Mouse (Mus musculus): Measurements from ENCODE around the gene Scarf1. TPM values are rescaled to one million over a fixed set of nuclear protein-coding genes. Genes with fewer than 3 reads are reported as not detected.
A peak's percentile ranks its signal among the peaks of the same experiment; 100 is the strongest.

Gene Scarf1
- polyA plus RNA-seq, 2 experiments: 1.1 to 2.4 TPM

DNA sequence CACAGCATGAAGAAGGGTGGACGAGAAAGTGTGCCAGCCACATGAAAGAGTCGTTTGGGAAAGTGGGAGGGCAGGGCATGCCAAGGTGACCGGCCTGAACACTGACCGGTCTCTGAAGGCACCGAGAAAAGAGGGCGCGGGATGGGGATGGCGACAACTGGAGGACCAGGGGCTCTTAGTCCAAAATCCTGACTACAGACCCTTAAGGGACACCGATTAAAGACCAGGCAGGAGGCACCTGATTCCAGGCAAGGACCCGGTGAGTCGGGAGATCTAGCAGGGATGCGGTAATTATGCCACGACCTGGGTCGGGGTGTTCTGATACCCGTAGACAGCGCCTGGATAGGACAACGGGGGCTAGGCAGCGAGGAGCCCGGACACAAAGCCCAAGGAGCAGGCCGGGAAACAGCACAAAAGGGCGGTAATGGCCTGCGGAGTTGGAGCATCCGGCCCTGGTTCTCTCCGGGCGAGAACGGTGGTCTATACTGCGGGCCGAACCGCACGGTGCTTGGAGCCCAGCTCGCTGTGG is 17.6 kb downstream of the Scarf1 start:
- peak overlapping the region; percentile 97 for H3K4me2 ChIP-seq (ENCODE audit: low read depth)
- peaks cover 5 to 14% of the 10 kb centered on the region in 2 experiments for H3K4me1 ChIP-seq (replicated peaks; ENCODE audit: control insufficient read depth in 2 of 2, insufficient read depth in 2 of 2, low read length in 1 of 2)
- under 1% methylated on average over 31 of the region's 31 CpGs for WGBS (ENCODE audit: insufficient replicate concordance)
- peak overlapping the region; percentile 80 for H3K4me3 ChIP-seq (ENCODE audit: insufficient read depth in 1 of 2, low read depth in 2 of 2, low read length in 2 of 2)
- no peak for DNase-seq (ENCODE audit: low read depth in 3 of 3, low spot score in 3 of 3)
- H3K9ac ChIP-seq (replicated peaks): peak overlapping the region; percentile 92
- H3K9me3 ChIP-seq (ENCODE audit: control insufficient read depth, low read length): no peaks in the 10 kb centered on the region
- TF ChIP-seq EP300 (IDR thresholded peaks at IDR 0.05; ENCODE audit: low read depth): no peak
- no peak for TF ChIP-seq CTCF (IDR thresholded peaks at IDR 0.05; ENCODE audit: low read depth)
- no peaks in the 10 kb centered on the region for H3K36me3 ChIP-seq (replicated peaks; ENCODE audit: control insufficient read depth, insufficient read depth, low read depth)
- peak overlapping the region; percentile 44 for H3K27ac ChIP-seq
- H3K27me3 ChIP-seq (ENCODE audit: control insufficient read depth, insufficient read depth, low read length): peaks cover 2% of the 10 kb centered on the region; the same call in 1 of the 2 replicates
- ATAC-seq (ENCODE audit: insufficient read depth): peak; percentile 36

DNA sequence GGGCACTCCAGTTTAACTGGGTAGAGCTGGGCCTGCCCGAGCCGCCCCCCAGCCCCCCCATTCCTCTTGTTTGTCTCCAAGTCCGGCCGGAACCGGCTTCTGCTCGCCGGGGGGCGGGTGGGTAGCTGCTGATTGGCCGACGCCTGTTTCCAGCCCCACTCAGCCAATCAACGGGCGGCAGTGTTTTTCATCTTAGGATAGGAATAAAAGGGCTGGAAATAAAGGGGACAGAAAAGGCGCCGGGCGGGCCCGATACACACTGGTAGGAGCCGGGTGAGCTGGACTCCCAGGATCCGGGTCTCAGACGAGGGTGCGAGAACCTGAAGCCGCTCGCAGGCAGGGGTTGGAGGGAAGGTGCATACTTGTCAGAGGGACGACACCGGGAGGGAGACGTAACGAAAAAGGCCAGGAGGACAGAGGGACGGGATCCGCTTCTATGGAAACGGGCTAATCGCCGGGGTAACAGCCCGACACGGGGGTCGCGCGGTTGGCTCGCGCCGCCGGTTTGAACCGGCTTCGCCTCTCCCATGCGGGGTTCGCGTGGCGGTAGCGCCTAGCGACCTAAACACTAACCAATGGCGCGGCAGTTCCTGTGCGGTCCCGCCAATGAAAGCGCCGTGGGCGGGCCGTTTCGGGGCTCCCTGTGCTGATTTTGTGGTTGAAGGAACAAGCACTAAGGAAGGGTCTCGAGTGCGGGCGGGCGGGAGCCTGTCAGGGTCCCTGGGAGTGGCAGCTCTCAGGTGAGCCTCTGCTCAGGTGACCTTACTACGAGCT is 18.3 kb downstream of the Scarf1 start, which contains the start of gene Slc43a2:
TSS of gene Slc43a2 (plus strand) at position 226 of the 774 bp plus-strand sequence.
- Histone ChIP-seq H3K9ac (replicated peaks) (peak within 1 kb of the TSS; percentile 92), H3K4me3 (ENCODE audit: insufficient read depth in 1 of 2, low read depth in 2 of 2, low read length in 2 of 2) (peak within 1 kb of the TSS; percentile 80), H3K4me2 (ENCODE audit: low read depth) (peak within 1 kb of the TSS; percentile 97), H3K4me1 (replicated peaks; ENCODE audit: control insufficient read depth in 2 of 2, insufficient read depth in 2 of 2, low read length in 1 of 2) (peaks cover 5 to 14% of the 10 kb centered on the region in 2 experiments), H3K27me3 (ENCODE audit: control insufficient read depth, insufficient read depth, low read length) (peaks cover 2% of the 10 kb centered on the region; the same call in 1 of the 2 replicates), H3K27ac (peak within 1 kb of the TSS; percentile 44), H3K9me3 (ENCODE audit: control insufficient read depth, low read length) (no peaks in the 10 kb centered on the region), H3K36me3 (replicated peaks; ENCODE audit: control insufficient read depth, insufficient read depth, low read depth) (no peaks in the 10 kb centered on the region)
- peak; percentile 88 for ATAC-seq (ENCODE audit: insufficient read depth)
- DNase-seq (ENCODE audit: low read depth in 3 of 3, low spot score in 3 of 3): peak; percentile 85 to 90 (median 86)
- TF ChIP-seq EP300 (IDR thresholded peaks at IDR 0.05; ENCODE audit: low read depth): peak; percentile 16; the same call in 1 of the 2 replicates
- no peak for TF ChIP-seq CTCF (IDR thresholded peaks at IDR 0.05; ENCODE audit: low read depth)
- under 1% methylated on average over 62 of the region's 62 CpGs for WGBS (ENCODE audit: insufficient replicate concordance)

DNA sequence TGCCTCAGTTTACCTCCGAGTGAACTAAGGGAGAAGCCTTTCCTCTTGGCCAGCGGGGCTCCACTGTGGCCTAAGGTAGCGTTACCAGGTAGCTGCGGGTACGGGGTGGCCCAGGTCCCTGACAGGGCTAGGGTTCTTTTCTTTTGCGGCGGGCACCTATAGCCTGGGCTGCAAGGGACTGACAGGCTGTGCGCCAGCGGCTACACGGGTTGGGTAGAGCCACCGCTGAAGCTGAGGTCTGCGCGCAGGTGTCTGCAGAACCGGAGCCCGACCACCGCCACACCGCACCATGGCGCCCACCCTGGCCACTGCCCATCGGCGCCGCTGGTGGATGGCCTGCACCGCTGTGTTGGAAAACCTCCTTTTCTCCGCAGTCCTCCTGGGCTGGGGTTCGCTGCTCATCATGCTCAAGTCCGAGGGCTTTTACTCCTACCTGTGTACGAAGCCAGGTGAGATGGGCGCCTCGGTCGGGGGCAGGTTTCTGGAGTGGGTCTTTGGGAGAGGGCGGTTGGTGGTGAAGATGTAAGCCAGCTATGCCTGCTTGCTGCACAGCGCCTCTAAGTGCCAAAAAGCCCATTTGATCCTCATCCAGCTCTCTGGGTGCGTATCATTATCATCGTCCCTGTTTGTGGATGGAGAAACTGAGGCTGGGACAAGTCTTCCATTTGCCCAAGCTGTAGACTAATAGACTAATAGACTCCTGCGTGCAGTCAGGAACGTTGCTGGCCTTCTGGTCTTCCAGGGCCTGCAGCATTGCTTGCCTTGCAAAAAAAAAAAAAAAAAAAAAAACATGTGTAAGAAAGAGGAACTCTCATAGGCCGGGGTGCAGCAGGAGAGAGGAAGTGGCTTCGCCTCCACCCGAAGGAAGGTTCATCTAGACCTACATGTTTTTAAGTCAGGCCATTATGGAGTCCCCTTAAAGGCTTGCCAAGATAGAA is 19.3 kb downstream of the Scarf1 start:
- Histone ChIP-seq H3K27ac (peak overlapping the region; percentile 19), H3K36me3 (replicated peaks; ENCODE audit: control insufficient read depth, insufficient read depth, low read depth) (no peaks in the 10 kb centered on the region), H3K4me3 (ENCODE audit: insufficient read depth in 1 of 2, low read depth in 2 of 2, low read length in 2 of 2) (peak overlapping the region; percentile 65 to 80), H3K4me2 (ENCODE audit: low read depth) (peak overlapping the region; percentile 97), H3K27me3 (ENCODE audit: control insufficient read depth, insufficient read depth, low read length) (peaks cover 2% of the 10 kb centered on the region; the same call in 1 of the 2 replicates), H3K4me1 (replicated peaks; ENCODE audit: control insufficient read depth in 2 of 2, insufficient read depth in 2 of 2, low read length in 1 of 2) (peaks cover 5 to 17% of the 10 kb centered on the region in 2 experiments), H3K9me3 (ENCODE audit: control insufficient read depth, low read length) (no peaks in the 10 kb centered on the region), H3K9ac (replicated peaks) (peak overlapping the region; percentile 92)
- TF ChIP-seq EP300 (IDR thresholded peaks at IDR 0.05; ENCODE audit: low read depth): no peak
- 3% methylated on average over 38 of the region's 38 CpGs for WGBS (ENCODE audit: insufficient replicate concordance)
- DNase-seq (ENCODE audit: low read depth in 3 of 3, low spot score in 3 of 3): no peak
- peak; percentile 22; the same call in 1 of the 2 replicates for ATAC-seq (ENCODE audit: insufficient read depth)

DNA sequence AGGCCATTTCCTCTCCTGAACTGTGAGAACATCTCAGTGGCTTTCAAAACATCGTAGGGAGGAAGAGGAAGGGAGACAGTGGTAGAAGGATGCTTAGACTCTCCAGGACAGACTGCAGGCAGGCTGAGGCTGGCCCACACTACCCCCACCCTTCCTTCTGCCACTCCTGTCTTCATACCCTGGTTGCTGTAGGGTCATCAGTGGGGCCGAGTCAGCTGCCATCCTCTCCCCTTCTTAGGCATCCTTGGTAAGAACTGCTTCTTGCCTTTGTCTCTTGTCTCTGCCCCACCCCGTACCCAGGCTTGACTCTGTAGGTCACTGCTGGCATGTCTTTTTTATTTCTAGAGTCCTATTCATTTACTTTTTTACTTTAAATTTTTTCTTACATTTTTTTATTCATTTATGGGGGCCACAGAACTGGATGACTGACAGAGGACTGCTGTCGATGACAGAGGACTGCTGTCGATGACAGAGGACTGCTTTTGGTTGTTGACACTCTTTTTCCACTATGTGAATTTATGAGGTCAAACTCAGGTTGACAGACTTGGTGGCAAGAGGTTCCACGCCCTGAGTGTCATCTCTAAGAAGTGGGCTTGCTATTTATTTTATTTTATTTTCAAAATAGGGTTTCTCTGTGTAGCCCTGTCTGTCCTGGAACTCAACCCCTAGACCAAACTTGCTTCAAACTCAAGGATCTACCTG is 20.1 kb downstream of the Scarf1 start:
- ATAC-seq (ENCODE audit: insufficient read depth) (no peak), DNase-seq (ENCODE audit: low read depth in 3 of 3, low spot score in 3 of 3) (no peak)
- H3K9ac ChIP-seq (replicated peaks): no peak overlapping the region
- peak overlapping the region in 1 of 2 experiments; percentile 80; a peak in 1 of 4 replicates for H3K4me3 ChIP-seq (ENCODE audit: insufficient read depth in 1 of 2, low read depth in 2 of 2, low read length in 2 of 2)
- H3K4me2 ChIP-seq (ENCODE audit: low read depth): peak overlapping the region; percentile 97
- H3K36me3 ChIP-seq (replicated peaks; ENCODE audit: control insufficient read depth, insufficient read depth, low read depth): no peaks in the 10 kb centered on the region
- TF ChIP-seq CTCF (IDR thresholded peaks at IDR 0.05; ENCODE audit: low read depth) (no peak), EP300 (IDR thresholded peaks at IDR 0.05; ENCODE audit: low read depth) (no peak)
- WGBS (ENCODE audit: insufficient replicate concordance): 53% methylated on average over 6 of the region's 6 CpGs
- H3K27ac ChIP-seq: peak overlapping the region; percentile 19
- peaks cover 5 to 18% of the 10 kb centered on the region in 2 experiments for H3K4me1 ChIP-seq (replicated peaks; ENCODE audit: control insufficient read depth in 2 of 2, insufficient read depth in 2 of 2, low read length in 1 of 2)
- no peaks in the 10 kb centered on the region for H3K9me3 ChIP-seq (ENCODE audit: control insufficient read depth, low read length)
- H3K27me3 ChIP-seq (ENCODE audit: control insufficient read depth, insufficient read depth, low read length): peaks cover 2% of the 10 kb centered on the region; the same call in 1 of the 2 replicates

All from liver, embryonic 14.5 days (tissue).